Mouse (Mus musculus): ENCODE measurements around the gene Tacr2.

- TF ChIP-seq POLR2A (IDR thresholded peaks at IDR 0.05; ENCODE audit: borderline replicate concordance, control insufficient read depth, low read depth, low read length) (no peak), CTCF (IDR thresholded peaks at IDR 0.05; ENCODE audit: control insufficient read depth, insufficient read depth, low read length) (no peak)
These were observed 33.5 kb upstream of the Tacr2 start for GRCm38 (mm10) chr10:62218789-62219172.
